Mouse (Mus musculus): ENCODE results near the gene Syt3. TPM values are rescaled to one million over a fixed set of nuclear protein-coding genes. Genes with fewer than 3 reads are reported as not detected.

Syt3 gene
- total RNA-seq, 2 experiments from 2014 or later: not detected

GRCm38 (mm10) chr7:44398570-44398969, 14.7 kb downstream of the Syt3 start:
- peak; percentile 66 for ATAC-seq (replicated peaks; ENCODE audit: low FRiP score, poor library complexity, severe bottlenecking)

- no peak for ATAC-seq (replicated peaks; ENCODE audit: low FRiP score, poor library complexity, severe bottlenecking)
These were observed 17.8 kb downstream of the Syt3 start for GRCm38 (mm10) chr7:44401673-44402072.

- peak; percentile 62; the same call in 1 of the 2 replicates for ATAC-seq (replicated peaks; ENCODE audit: low FRiP score, poor library complexity, severe bottlenecking)
These were observed 21.6 kb downstream of the Syt3 start for GRCm38 (mm10) chr7:44405346-44406014.

- no peak for ATAC-seq (replicated peaks; ENCODE audit: low FRiP score, poor library complexity, severe bottlenecking)
These were observed 22.1 kb downstream of the Syt3 start for GRCm38 (mm10) chr7:44406015-44406355.

GRCm38 (mm10) chr7:44411144-44411543, 27.2 kb downstream of the Syt3 start:
- ATAC-seq (replicated peaks; ENCODE audit: low FRiP score, poor library complexity, severe bottlenecking): no peak

- ATAC-seq (replicated peaks; ENCODE audit: low FRiP score, poor library complexity, severe bottlenecking): no peak
These were observed 29.4 kb downstream of the Syt3 start for GRCm38 (mm10) chr7:44413307-44413706.

- no peak for ATAC-seq (replicated peaks; ENCODE audit: low FRiP score, poor library complexity, severe bottlenecking)
These were observed 43.8 kb downstream of the Syt3 start for GRCm38 (mm10) chr7:44427666-44428065.

GRCm38 (mm10) chr7:44428171-44428950, 44.5 kb downstream of the Syt3 start:
- ATAC-seq (replicated peaks; ENCODE audit: low FRiP score, poor library complexity, severe bottlenecking): no peak

GRCm38 (mm10) chr7:44428968-44429521, 45.1 kb downstream of the Syt3 start, which contains the start of gene Lrrc4b:
TSS of gene Lrrc4b (plus strand) at chr7:44429018.
- no peak for ATAC-seq (replicated peaks; ENCODE audit: low FRiP score, poor library complexity, severe bottlenecking)

GRCm38 (mm10) chr7:44429534-44430488, 45.9 kb downstream of the Syt3 start:
- no peak for ATAC-seq (replicated peaks; ENCODE audit: low FRiP score, poor library complexity, severe bottlenecking)

- ATAC-seq (replicated peaks; ENCODE audit: low FRiP score, poor library complexity, severe bottlenecking): no peak
These were observed 48.6 kb downstream of the Syt3 start for GRCm38 (mm10) chr7:44432550-44432949.

GRCm38 (mm10) chr7:44433371-44433770, 49.5 kb downstream of the Syt3 start:
- peak; percentile 41 for ATAC-seq (replicated peaks; ENCODE audit: low FRiP score, poor library complexity, severe bottlenecking)

GRCm38 (mm10) chr7:44434089-44434488, 50.2 kb downstream of the Syt3 start:
- ATAC-seq (replicated peaks; ENCODE audit: low FRiP score, poor library complexity, severe bottlenecking): no peak

GRCm38 (mm10) chr7:44435796-44436195, 51.9 kb downstream of the Syt3 start:
- ATAC-seq (replicated peaks; ENCODE audit: low FRiP score, poor library complexity, severe bottlenecking): no peak

GRCm38 (mm10) chr7:44436267-44436666, 52.4 kb downstream of the Syt3 start:
- peak; percentile 31; the same call in 1 of the 2 replicates for ATAC-seq (replicated peaks; ENCODE audit: low FRiP score, poor library complexity, severe bottlenecking)

- ATAC-seq (replicated peaks; ENCODE audit: low FRiP score, poor library complexity, severe bottlenecking): no peak
These were observed 53.3 kb downstream of the Syt3 start for GRCm38 (mm10) chr7:44437188-44437587.

GRCm38 (mm10) chr7:44437933-44438332, 54.0 kb downstream of the Syt3 start:
- ATAC-seq (replicated peaks; ENCODE audit: low FRiP score, poor library complexity, severe bottlenecking): no peak

- no peak for ATAC-seq (replicated peaks; ENCODE audit: low FRiP score, poor library complexity, severe bottlenecking)
These were observed 55.8 kb downstream of the Syt3 start for GRCm38 (mm10) chr7:44439696-44440095.

- ATAC-seq (replicated peaks; ENCODE audit: low FRiP score, poor library complexity, severe bottlenecking): no peak
These were observed 56.6 kb downstream of the Syt3 start for GRCm38 (mm10) chr7:44440479-44440878.

- no peak for ATAC-seq (replicated peaks; ENCODE audit: low FRiP score, poor library complexity, severe bottlenecking)
These were observed 57.3 kb downstream of the Syt3 start for GRCm38 (mm10) chr7:44441180-44441579.

Measured in erythroid progenitor cell, adult 5-6 weeks (primary cell).